Comparison of ENCODE assay signal across 26 mouse cellular contexts in the genomic region with DNA sequence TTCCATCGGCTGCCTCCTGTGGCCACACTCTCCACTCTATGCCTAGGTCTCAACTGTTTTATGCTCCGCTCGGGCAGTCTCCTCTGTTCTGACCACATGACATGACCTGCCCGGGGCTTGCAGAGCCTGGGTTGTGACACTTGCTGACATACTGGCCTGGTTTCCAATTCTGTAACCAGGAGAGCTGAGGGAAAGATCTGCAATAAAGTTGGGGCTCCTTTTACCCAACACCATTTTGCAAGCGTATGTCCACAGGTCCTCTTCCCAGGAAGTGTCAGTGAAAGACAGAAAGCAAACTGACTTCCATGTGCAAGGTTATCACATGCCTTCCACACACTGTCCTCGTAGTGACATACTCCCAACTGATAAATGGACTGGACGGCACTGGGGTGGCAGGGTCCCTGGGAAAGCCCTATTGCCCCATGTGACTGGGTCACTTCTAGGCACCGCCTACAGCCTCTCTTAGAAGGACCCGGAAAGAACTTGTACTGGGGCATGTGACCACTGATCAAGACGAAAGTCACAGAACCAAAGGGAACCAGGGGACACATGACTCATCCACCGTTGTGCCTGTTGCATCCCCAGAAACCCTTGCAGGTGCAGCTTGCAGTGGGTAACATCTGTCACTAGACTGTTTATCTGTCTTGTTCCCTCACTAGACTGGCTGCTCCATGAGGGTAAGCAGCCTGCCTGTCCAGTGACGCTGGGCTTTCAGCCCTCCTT. TPM values are rescaled to one million over a fixed set of nuclear protein-coding genes. Genes with fewer than 3 reads are reported as not detected.
"Had no signal": no experiment of that assay in that cellular context is flagged by ENCODE, and none has a peak within 500 bp of the region (broad histone marks: within the 10 kb centered on the region; RNA-seq: fewer than 3 reads in every experiment).

No protein-coding gene starts in this region.

- ATAC-seq: liver, postnatal 0 days; lung, postnatal 0 days; midbrain, embryonic 13.5 days; midbrain, embryonic 16.5 days had no signal

- H3K27ac ChIP-seq: layer of hippocampus, adult 2 months; limb, embryonic 12.5 days; limb, embryonic 15.5 days; liver, embryonic 14.5 days; macrophage; midbrain, embryonic 13.5 days had no signal

- H3K27me3 ChIP-seq: limb, embryonic 12.5 days; limb, embryonic 15.5 days had no signal

- H3K36me3 ChIP-seq: limb, embryonic 12.5 days; midbrain, embryonic 13.5 days had no signal

- H3K4me1 ChIP-seq: limb, embryonic 15.5 days had no signal

- DNase-seq: kidney, adult 11 months; kidney, adult 9 months; kidney, postnatal 25 days; left cerebral cortex, postnatal 4 days; liver, postnatal 0 days; lung, embryonic 14.5 days; retina, postnatal 1 day; right cerebral cortex, postnatal 25 days; spleen, adult 18-20 months; thymus, adult 18-20 months; thymus, postnatal 36 days had no signal

- H3K4me2 ChIP-seq: limb, embryonic 12.5 days; limb, embryonic 15.5 days; liver, embryonic 11.5 days; lung, embryonic 14.5 days; midbrain, embryonic 13.5 days had no signal

- H3K9me3 ChIP-seq: limb, embryonic 12.5 days; limb, embryonic 15.5 days; midbrain, embryonic 13.5 days had no signal

- H3K4me3 ChIP-seq: layer of hippocampus, adult 2 months; limb, embryonic 12.5 days; limb, embryonic 15.5 days; midbrain, embryonic 13.5 days; myocyte had no signal

- H3K9ac ChIP-seq: limb, embryonic 12.5 days; limb, embryonic 15.5 days; liver, embryonic 14.5 days; liver, postnatal 0 days; lung, embryonic 14.5 days; midbrain, embryonic 13.5 days had no signal

RNA-seq across cellular contexts. Expression of gene Tbata, which starts 30.0 kb away (rescaled TPM):
- total RNA-seq: megakaryocyte-erythroid progenitor cell, adult 5-6 weeks; monocyte, adult 5-6 weeks had no signal
- polyA plus RNA-seq: limb, embryonic 12.5 days; liver, embryonic 11.5 days; liver, embryonic 14.5 days; liver, postnatal 0 days; macrophage; myocyte; neural tube, embryonic 11.5 days; neural tube, embryonic 14.5 days; stomach, embryonic 16.5 days had no signal
